Mouse (Mus musculus): ENCODE measurements around the gene Tom1.

DNA sequence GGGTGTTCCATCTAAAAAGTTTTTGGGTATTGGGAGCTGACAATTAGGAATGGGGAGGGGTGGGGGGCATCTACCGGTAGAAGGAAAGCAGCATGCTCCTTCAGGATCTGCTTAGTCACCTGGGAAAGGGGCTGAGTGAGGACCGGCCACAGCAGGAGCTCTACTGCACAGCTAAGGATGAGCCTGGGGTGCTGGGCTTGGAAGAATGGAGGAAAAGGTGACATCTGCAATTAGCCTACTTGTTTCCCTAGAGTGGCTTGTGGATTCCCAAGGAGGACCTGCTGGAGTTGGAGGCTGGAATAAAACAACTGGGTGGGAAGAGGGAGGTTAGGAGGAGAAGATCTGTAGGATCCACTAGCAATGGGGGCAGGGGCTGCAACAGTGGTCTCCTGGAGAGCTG is 19.9 kb upstream of the Tom1 start:
- no peak for TF ChIP-seq CTCF (IDR thresholded peaks at IDR 0.05; ENCODE audit: low read depth)
- no peak for TF ChIP-seq EP300 (IDR thresholded peaks at IDR 0.05; ENCODE audit: low read depth)

Measured in liver, postnatal 0 days (tissue).